Mouse (Mus musculus) MEL (cell line): ENCODE data around the gene 4833439L19Rik. TPM values are rescaled to one million over a fixed set of nuclear protein-coding genes. Genes with fewer than 3 reads are reported as not detected.

ENCODE experiments used
- DNase-seq: peaks from one replicate; pipeline ENCODE4 v3.0.0; 2011; ENCODE audit warnings: low read depth, low spot score
- H3K27ac ChIP-seq: 2 replicates; pipeline ENCODE4 v1.5.1; 2012; ENCODE audit warnings: low read depth, mild to moderate bottlenecking, control low read depth, low read length, moderate library complexity; ENCODE audit not compliant: control insufficient read depth
- H3K27me3 ChIP-seq, 2 experiments: fragments of 150-350 bp in 1 of 2; sonication (generic) in 1 of 2; 2 replicates each; pipeline ENCODE4 v1.6.1; 2012; ENCODE audit warnings: low read length in 2 of 2, mild to moderate bottlenecking in 2 of 2, improper control_type of control experiment in 1 of 2, moderate library complexity in 1 of 2; ENCODE audit not compliant: insufficient read depth in 2 of 2, control insufficient read depth in 1 of 2
- H3K36me3 ChIP-seq, 2 experiments: 2 replicates each; pipeline ENCODE4 v1.6.1; 2012 to 2014; ENCODE audit warnings: low read length in 2 of 2, improper control_type of control experiment in 1 of 2, inconsistent platforms in 1 of 2, mild to moderate bottlenecking in 1 of 2; ENCODE audit not compliant: insufficient read depth in 2 of 2, control insufficient read depth in 1 of 2
- H3K4me1 ChIP-seq, 2 experiments: fragments of 150-350 bp in 1 of 2; sonication (generic) in 1 of 2; 2 replicates each; pipeline ENCODE4 v1.6.1; 2012; ENCODE audit warnings: low read length in 2 of 2, improper control_type of control experiment in 1 of 2, mild to moderate bottlenecking in 1 of 2; ENCODE audit not compliant: insufficient read depth in 2 of 2, control insufficient read depth in 1 of 2
- H3K4me3 ChIP-seq, 2 experiments: fragments of 150-350 bp in 1 of 2; sonication (generic) in 1 of 2; 2 replicates each; pipeline ENCODE4 v1.5.1; 2012; ENCODE audit warnings: low read depth in 2 of 2, low read length in 2 of 2, mild to moderate bottlenecking in 2 of 2, moderate library complexity in 2 of 2, control low read depth in 1 of 2, improper control_type of control experiment in 1 of 2; ENCODE audit not compliant: control insufficient read depth in 1 of 2, insufficient read depth in 1 of 2
- H3K79me2 ChIP-seq: 2 replicates; pipeline ENCODE4 v1.6.1; 2012; ENCODE audit warnings: mild to moderate bottlenecking, low read length, moderate library complexity; ENCODE audit not compliant: control insufficient read depth, poor library complexity, insufficient read depth
- H3K9ac ChIP-seq: 2 replicates; pipeline ENCODE4 v1.6.1; 2012; ENCODE audit warnings: low read depth, mild to moderate bottlenecking, control low read depth, low read length, moderate library complexity; ENCODE audit not compliant: control insufficient read depth, poor library complexity, severe bottlenecking
- H3K9me3 ChIP-seq: fragments of 150-350 bp; sonication (generic); replicated peaks from 2 replicates; pipeline ENCODE4 v1.6.1; 2012; ENCODE audit warnings: mild to moderate bottlenecking, low read length, improper control_type of control experiment, moderate library complexity; ENCODE audit not compliant: insufficient read depth
- BHLHE40 ChIP-seq: IDR thresholded peaks from 2 replicates; pipeline ENCODE4 v1.6.1; 2012; ENCODE audit warnings: low read depth, mild to moderate bottlenecking, inconsistent platforms, low read length, improper control_type of control experiment, borderline replicate concordance
- CHD2 ChIP-seq: IDR thresholded peaks from 2 replicates; pipeline ENCODE4 v1.6.1; 2011; ENCODE audit warnings: low read length, improper control_type of control experiment
- E2F4 ChIP-seq: IDR thresholded peaks from 2 replicates; pipeline ENCODE4 v1.6.1; 2011; ENCODE audit warnings: low read depth, low read length, improper control_type of control experiment, borderline replicate concordance
- ELF1 ChIP-seq: IDR thresholded peaks from 2 replicates; pipeline ENCODE4 v1.6.1; 2014; ENCODE audit warnings: low read depth, mild to moderate bottlenecking, inconsistent platforms, low read length, improper control_type of control experiment, moderate library complexity
- EP300 ChIP-seq, 2 experiments: IDR thresholded peaks; 2 replicates each; pipeline ENCODE4 v1.6.1; 2011; ENCODE audit warnings: improper control_type of control experiment in 2 of 2, low read length in 2 of 2, low read depth in 1 of 2, mild to moderate bottlenecking in 1 of 2
- GABPA ChIP-seq: IDR thresholded peaks from 2 replicates; pipeline ENCODE4 v1.6.1; 2012; ENCODE audit warnings: low read depth, mild to moderate bottlenecking, inconsistent platforms, low read length, improper control_type of control experiment, moderate library complexity
- HCFC1 ChIP-seq: IDR thresholded peaks from 2 replicates; pipeline ENCODE4 v1.6.1; 2012; ENCODE audit warnings: low read depth, mild to moderate bottlenecking, inconsistent platforms, low read length, improper control_type of control experiment, moderate library complexity
- JUND ChIP-seq: IDR thresholded peaks from 2 replicates; pipeline ENCODE4 v1.6.1; 2011; ENCODE audit warnings: low read depth, mild to moderate bottlenecking, improper control_type of control experiment, low read length
- MAFK ChIP-seq: IDR thresholded peaks from 2 replicates; pipeline ENCODE4 v1.6.1; 2011; ENCODE audit warnings: low read depth, mild to moderate bottlenecking, low read length, improper control_type of control experiment, borderline replicate concordance
- MAX ChIP-seq: IDR thresholded peaks from 2 replicates; pipeline ENCODE4 v1.6.1; 2011; ENCODE audit warnings: low read length, improper control_type of control experiment
- MAZ ChIP-seq: IDR thresholded peaks from 2 replicates; pipeline ENCODE4 v1.6.1; 2012; ENCODE audit warnings: low read depth, mild to moderate bottlenecking, inconsistent platforms, low read length, improper control_type of control experiment
- MXI1 ChIP-seq: IDR thresholded peaks from 2 replicates; pipeline ENCODE4 v1.6.1; 2011; ENCODE audit warnings: mild to moderate bottlenecking, low read depth, low read length, improper control_type of control experiment
- MYB ChIP-seq: IDR thresholded peaks from 2 replicates; pipeline ENCODE4 v1.6.1; 2011; ENCODE audit warnings: mild to moderate bottlenecking, low read depth, low read length, improper control_type of control experiment
- POLR2A ChIP-seq, 2 experiments: IDR thresholded peaks; 2 replicates each; pipeline ENCODE4 v1.6.1; 2011 to 2012; ENCODE audit warnings: low read length in 2 of 2, mild to moderate bottlenecking in 2 of 2, control low read depth in 1 of 2, improper control_type of control experiment in 1 of 2, low read depth in 1 of 2, moderate library complexity in 1 of 2; ENCODE audit not compliant: control insufficient read depth in 1 of 2, insufficient read depth in 1 of 2, poor library complexity in 1 of 2
- POLR2AphosphoS2 ChIP-seq: IDR thresholded peaks from 2 replicates; pipeline ENCODE4 v1.6.1; 2011; ENCODE audit warnings: low read length, improper control_type of control experiment
- POLR2AphosphoS5 ChIP-seq: IDR thresholded peaks from 2 replicates; pipeline ENCODE4 v1.6.1; 2012; ENCODE audit warnings: low read depth, borderline replicate concordance, mild to moderate bottlenecking, inconsistent platforms, low read length, moderate library complexity, mixed read lengths
- TAL1 ChIP-seq: IDR thresholded peaks from 2 replicates; pipeline ENCODE4 v1.6.1; 2012; ENCODE audit warnings: mild to moderate bottlenecking, inconsistent platforms, low read length, moderate library complexity, mixed read lengths
- ZC3H11A ChIP-seq: IDR thresholded peaks from 2 replicates; pipeline ENCODE4 v1.6.1; 2012; ENCODE audit warnings: low read depth, mild to moderate bottlenecking, inconsistent platforms, low read length, improper control_type of control experiment
- ZKSCAN1 ChIP-seq: IDR thresholded peaks from 2 replicates; pipeline ENCODE4 v1.6.1; 2012; ENCODE audit warnings: low read depth, mild to moderate bottlenecking, inconsistent platforms, low read length, improper control_type of control experiment, moderate library complexity
- polyA plus RNA-seq, 2 experiments: library from polyadenylated mRNA; stranded (reverse) in 1 of 2; unstranded in 1 of 2; fragments of >175 nt in 1 of 2; fragments of >200 nt in 1 of 2; gene quantifications; 2 replicates each; pipeline versions ENCODE4 v1.2.1 to v1.2.4; 2012; ENCODE audit warnings: low replicate concordance in 2 of 2, low read depth in 1 of 2; ENCODE audit not compliant: insufficient read length in 2 of 2, insufficient read depth in 1 of 2, missing spikeins in 1 of 2
- total RNA-seq: library from RNA; depleted of rRNA; stranded (reverse); fragments of 300-350 nt; gene quantifications from 2 replicates; pipeline ENCODE4 v1.2.3, GENCODE M21; 2012

Gene 4833439L19Rik
- total and polyA plus RNA-seq, 3 experiments = 34.2 to 53.8 TPM; not detected in 1

- Histone ChIP-seq H3K4me3 (no peak overlapping the region), H3K27ac (no peak overlapping the region), H3K9me3 (no peaks in the 10 kb centered on the region), H3K4me1 (no peaks in the 10 kb centered on the region), H3K27me3 (no peaks in the 10 kb centered on the region), H3K9ac (no peak overlapping the region), H3K79me2 (0 out of 2 replicates have a peak, but pooled peaks cover 2% of the 10 kb centered on the region), H3K36me3 (peaks cover 0 to 3% of the 10 kb centered on the region in 2 experiments; a peak in 2 of 4 replicates)
- no peak for TF ChIP-seq JUND
- no peak for TF ChIP-seq MYB
- no peak for TF ChIP-seq TAL1
- TF ChIP-seq ZC3H11A = no peak
- no peak for TF ChIP-seq POLR2AphosphoS2
- TF ChIP-seq E2F4 = no peak
- TF ChIP-seq EP300 (IDR thresholded peaks at IDR 0.05; ENCODE audit: low read depth in 1 of 2, low read length in 2 of 2) = no peak
- no peak for TF ChIP-seq POLR2AphosphoS5
- no peak for TF ChIP-seq CHD2
- TF ChIP-seq MAZ = no peak
- TF ChIP-seq ELF1 = no peak
- no peak for TF ChIP-seq HCFC1
- no peak for TF ChIP-seq ZKSCAN1
- no peak for TF ChIP-seq GABPA
- TF ChIP-seq POLR2A (IDR thresholded peaks at IDR 0.05; ENCODE audit: control insufficient read depth in 1 of 2, insufficient read depth in 1 of 2, low read depth in 1 of 2, low read length in 2 of 2, poor library complexity in 1 of 2) = no peak
- TF ChIP-seq BHLHE40 = no peak
- no peak for DNase-seq
Observed at GRCm38 (mm10) chr13:54557652-54558051, 7.6 kb downstream of the 4833439L19Rik start.

- Histone ChIP-seq H3K4me1 (no peaks in the 10 kb centered on the region), H3K36me3 (peaks cover 0 to 3% of the 10 kb centered on the region in 2 experiments; a peak in 2 of 4 replicates), H3K9me3 (no peaks in the 10 kb centered on the region)
Observed at GRCm38 (mm10) chr13:54556796-54557195, 8.4 kb downstream of the 4833439L19Rik start.

More at GRCm38 (mm10) chr13:54556796-54557195, 8.4 kb downstream of the 4833439L19Rik start:
- DNase-seq = no peak
- Histone ChIP-seq H3K27me3 (no peaks in the 10 kb centered on the region), H3K4me3 (no peak overlapping the region), H3K27ac (no peak overlapping the region), H3K79me2 (0 out of 2 replicates have a peak, but pooled peaks cover 2% of the 10 kb centered on the region), H3K9ac (no peak overlapping the region)
- TF ChIP-seq MAX (no peak), MAFK (no peak), ELF1 (no peak), MAZ (no peak), CHD2 (no peak), EP300 (IDR thresholded peaks at IDR 0.05; ENCODE audit: low read depth in 1 of 2, low read length in 2 of 2) (no peak), HCFC1 (no peak), MXI1 (no peak)
